Mouse (Mus musculus) midbrain, postnatal 0 days (tissue): ENCODE measurements around the gene Cnih4. TPM values are rescaled to one million over a fixed set of nuclear protein-coding genes. Genes with fewer than 3 reads are reported as not detected.

Experiments used
- ATAC-seq: fragments of 200-750 bp; cut with Nextera tagmentation; 2 replicates; pipeline ENCODE4 v1.8.0; 2017; ENCODE audit warnings: moderate number of reproducible peaks, mild to moderate bottlenecking, moderate TSS enrichment, moderate library complexity; ENCODE audit not compliant: low FRiP score
- DNase-seq: peaks from one replicate; pipeline ENCODE4 v3.0.0-alpha.2; 2015; ENCODE audit warnings: low spot score
- H3K27ac ChIP-seq: fragments of 300-500 bp; sonication (generic); 2 replicates; pipeline ENCODE4 v1.5.1; 2014; ENCODE audit warnings: low read depth, mild to moderate bottlenecking, low read length, mixed read lengths
- H3K27me3 ChIP-seq: fragments of 300-500 bp; sonication (generic); 2 replicates; pipeline ENCODE4 v1.6.1; 2014; ENCODE audit warnings: low read length, control low read depth, mixed read lengths; ENCODE audit not compliant: insufficient read depth
- H3K36me3 ChIP-seq: fragments of 300-500 bp; sonication (generic); 2 replicates; pipeline ENCODE4 v1.6.1; 2014; ENCODE audit warnings: low read length, control low read depth, mixed read lengths; ENCODE audit not compliant: insufficient read depth
- H3K4me1 ChIP-seq: fragments of 300-500 bp; sonication (generic); 2 replicates; pipeline ENCODE4 v1.6.1; 2014; ENCODE audit warnings: mild to moderate bottlenecking, control low read depth, antibody characterized with exemption, low read length, mixed read lengths; ENCODE audit not compliant: insufficient read depth
- H3K4me2 ChIP-seq: fragments of 300-500 bp; sonication (generic); 2 replicates; pipeline ENCODE4 v1.6.1; 2014; ENCODE audit warnings: low read depth, mild to moderate bottlenecking, low read length, mixed read lengths; ENCODE audit not compliant: poor library complexity, severe bottlenecking
- H3K4me3 ChIP-seq: fragments of 300-500 bp; sonication (generic); 2 replicates; pipeline ENCODE4 v1.5.1; 2014; ENCODE audit warnings: low read depth, mild to moderate bottlenecking, low read length, moderate library complexity
- H3K9ac ChIP-seq: fragments of 300-500 bp; sonication (generic); replicated peaks from 2 replicates; pipeline ENCODE4 v1.6.1; 2014; ENCODE audit warnings: mild to moderate bottlenecking, low read length, moderate library complexity, mixed read lengths; ENCODE audit not compliant: poor library complexity, severe bottlenecking
- H3K9me3 ChIP-seq: fragments of 300-500 bp; sonication (generic); 2 replicates; pipeline ENCODE4 v1.6.1; 2016; ENCODE audit warnings: low read length, control low read depth
- CTCF ChIP-seq: IDR thresholded peaks from 2 replicates; pipeline ENCODE4 v1.5.1; 2016; ENCODE audit warnings: antibody characterized with exemption, mild to moderate bottlenecking
- WGBS: fragments of 180-500 bp; shearing (Covaris S2); extraction: QIAGEN DNeasy Blood & Tissue Kit; methylation state at CpG from one replicate; pipeline ENCODE4 v1.1.7; 2014; 5-methylcytosine and 5-hydroxymethylcytosine counted together
- polyA plus RNA-seq: library from polyadenylated mRNA; unstranded; fragments of >200 nt; fragmentation: Nextera tagmentation; extraction: Ambion mirVana; gene quantifications from 2 replicates; pipeline ENCODE4 v1.2.1, GENCODE M21; 2015
- total RNA-seq: library from RNA; depleted of rRNA; stranded (reverse); fragments of >200 nt; gene quantifications from 2 replicates; pipeline ENCODE4 v1.2.3, GENCODE M21; 2014

Cnih4 gene
- total and polyA plus RNA-seq, 2 experiments from 2014 or later = 11.9 to 45.7 TPM

DNA sequence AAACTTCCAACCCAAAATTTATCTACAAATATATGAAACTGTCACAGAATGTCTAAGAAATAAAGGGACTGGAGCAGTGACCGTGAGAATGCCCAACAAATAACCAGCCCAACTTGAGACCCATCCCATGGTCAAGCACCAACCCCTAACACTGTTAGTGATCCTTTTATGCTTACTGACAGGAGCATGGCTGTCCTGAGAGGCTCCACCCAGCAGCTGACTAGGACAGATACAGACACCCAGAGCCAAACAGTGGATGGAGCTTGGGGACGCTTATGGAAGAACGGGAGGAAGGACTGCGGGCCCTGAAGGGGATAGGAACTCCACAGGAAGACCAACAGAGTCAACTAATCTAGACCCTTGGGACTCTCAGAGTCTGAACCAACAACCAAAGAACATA lies 44.4 kb downstream of the Cnih4 start:
- peaks cover 40% of the 10 kb centered on the region for H3K36me3 ChIP-seq
- 97% methylated on average over 4 of the region's 4 CpGs for WGBS

DNA sequence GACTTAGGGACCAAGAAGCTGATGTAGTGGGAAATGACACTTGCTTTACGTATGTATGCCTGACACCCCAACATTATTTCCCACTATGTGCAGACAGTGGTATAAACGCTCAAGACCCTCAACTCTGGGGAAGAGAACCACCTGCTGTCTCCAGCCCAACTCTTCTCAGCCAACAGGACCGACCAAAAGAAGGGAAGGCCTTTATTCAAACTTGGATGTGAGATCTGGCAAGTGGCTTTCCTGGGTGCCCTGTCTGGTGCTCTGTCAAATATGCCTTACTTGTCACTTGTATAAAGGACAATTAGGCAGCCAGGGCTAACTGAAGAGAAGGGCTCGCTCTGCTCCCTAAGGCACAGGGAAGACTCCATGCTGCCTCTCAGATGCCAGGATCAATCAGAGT lies 55.0 kb downstream of the Cnih4 start:
- Histone ChIP-seq H3K9me3 (no peaks in the 10 kb centered on the region), H3K27ac (no peak overlapping the region), H3K4me2 (no peak overlapping the region), H3K36me3 (peaks cover 50% of the 10 kb centered on the region), H3K4me1 (no peaks in the 10 kb centered on the region), H3K9ac (no peak overlapping the region), H3K4me3 (no peak overlapping the region), H3K27me3 (no peaks in the 10 kb centered on the region)
- no peak for TF ChIP-seq CTCF
- ATAC-seq (no peak), DNase-seq (no peak)
- 94% methylated on average over 4 of the region's 4 CpGs for WGBS

More for the DNA sequence above, 44.4 kb downstream of the Cnih4 start:
- no peaks in the 10 kb centered on the region for H3K4me1 ChIP-seq
- ATAC-seq (no peak), DNase-seq (no peak)
- H3K4me3 ChIP-seq = no peak overlapping the region
- no peak overlapping the region for H3K27ac ChIP-seq
- no peak for TF ChIP-seq CTCF
- H3K9me3 ChIP-seq = no peaks in the 10 kb centered on the region
- H3K9ac ChIP-seq = no peak overlapping the region
- H3K27me3 ChIP-seq = no peaks in the 10 kb centered on the region
- H3K4me2 ChIP-seq = no peak overlapping the region

DNA sequence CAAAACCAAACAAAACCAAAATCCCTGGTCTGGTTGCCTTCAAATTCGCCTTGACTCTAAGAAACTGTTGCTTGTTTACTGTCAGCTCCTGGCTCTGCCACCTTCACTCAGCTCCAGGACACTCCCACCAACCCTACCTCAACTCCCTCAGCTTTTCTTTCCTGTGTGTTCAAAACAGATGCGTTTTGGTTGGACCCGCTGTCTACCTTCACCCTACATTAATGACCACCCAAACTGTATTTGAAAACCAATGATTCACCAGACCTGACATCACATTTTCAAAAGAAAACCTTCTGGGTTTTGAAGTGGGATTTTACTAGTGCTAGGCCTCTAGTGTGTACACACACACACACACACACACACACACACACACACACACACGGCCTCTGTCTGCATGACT lies 65.7 kb downstream of the Cnih4 start:
- ATAC-seq = no peak
- peak overlapping the region; percentile 87; the same call in 1 of the 2 replicates for H3K27ac ChIP-seq

DNA sequence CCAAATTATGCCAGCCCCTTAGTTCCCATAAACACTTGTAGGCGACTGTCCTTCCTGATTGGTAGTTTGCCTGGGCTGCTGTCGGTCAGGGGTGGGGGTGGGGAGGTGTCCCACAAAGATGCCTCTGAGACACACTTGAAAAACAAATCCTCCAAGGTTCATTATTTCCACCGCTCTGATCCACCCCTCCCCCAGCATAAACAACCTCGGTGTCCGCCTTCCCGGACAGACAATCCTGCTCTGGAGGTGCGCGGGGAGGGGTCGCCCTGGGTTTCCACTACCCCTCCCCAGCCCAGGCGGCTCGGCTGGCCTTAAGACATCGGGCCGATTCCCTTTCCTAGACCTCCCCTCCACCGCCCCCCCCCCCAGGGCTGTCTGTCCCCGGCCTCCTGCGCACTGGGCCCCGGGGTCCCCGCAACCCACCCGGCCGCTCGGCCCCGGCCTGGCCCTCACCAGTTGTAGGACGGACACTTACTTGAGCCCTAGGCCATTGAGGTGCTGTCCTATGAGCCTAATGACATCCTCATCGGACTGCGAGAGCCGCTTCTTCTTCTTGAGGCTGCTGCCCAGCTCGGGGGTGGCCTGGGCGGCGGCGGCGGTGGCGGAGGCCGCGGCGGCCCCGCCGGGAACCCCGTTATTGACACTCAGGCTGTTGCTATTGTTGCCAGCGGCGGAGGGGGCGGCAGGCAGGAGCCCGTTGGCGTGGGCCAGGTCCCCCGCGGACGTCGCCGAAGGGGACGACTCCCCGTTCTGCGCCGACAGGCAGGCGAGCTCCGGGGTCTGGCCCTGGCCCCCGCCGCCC lies 66.3 kb downstream of the Cnih4 start:
- ATAC-seq = peak; percentile 53
- under 1% methylated on average over 50 of the region's 56 CpGs for WGBS
- no peak for TF ChIP-seq CTCF

More for the DNA sequence above, 65.7 kb downstream of the Cnih4 start:
- Histone ChIP-seq H3K9me3 (no peaks in the 10 kb centered on the region), H3K36me3 (peaks cover 6% of the 10 kb centered on the region), H3K4me2 (peak overlapping the region; percentile 88), H3K9ac (peak overlapping the region; percentile 95), H3K27me3 (no peaks in the 10 kb centered on the region), H3K4me3 (peak overlapping the region; percentile 99), H3K4me1 (peaks cover 5% of the 10 kb centered on the region; the same call in 1 of the 2 replicates)
- TF ChIP-seq CTCF = no peak
- 27% methylated on average over 4 of the region's 4 CpGs for WGBS
- DNase-seq = no peak

DNA sequence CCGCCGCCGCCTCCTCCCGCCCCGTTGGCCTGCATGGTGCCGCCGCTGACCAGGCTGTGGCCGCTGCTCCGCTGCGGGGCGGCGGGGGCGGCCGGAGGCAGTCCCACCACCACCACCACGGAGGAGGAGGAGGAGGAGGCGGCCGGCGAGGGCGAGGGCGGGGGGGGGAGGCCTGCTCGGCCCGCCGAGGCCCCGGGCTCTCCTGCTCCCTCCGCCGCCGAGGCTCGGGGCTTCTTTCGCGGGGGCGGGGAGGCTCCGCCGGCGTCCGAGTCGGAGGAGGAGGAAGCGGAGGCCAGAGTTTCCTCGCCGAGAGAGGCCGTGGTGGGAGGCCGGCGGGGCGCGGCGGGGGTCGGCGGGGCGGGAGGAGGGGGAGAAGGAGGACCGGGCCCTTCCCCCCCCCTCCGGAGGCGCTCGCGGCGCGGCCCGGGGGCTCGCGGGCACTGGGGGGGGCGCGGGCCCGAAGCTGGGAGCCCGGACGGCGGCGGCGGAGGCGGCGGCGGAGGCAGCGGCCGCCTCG lies 67.0 kb downstream of the Cnih4 start:
- peak; percentile 10 for DNase-seq
- H3K4me3 ChIP-seq = peak overlapping the region; percentile 99
- ATAC-seq = peak; percentile 47
- no peak for TF ChIP-seq CTCF
- peak overlapping the region; percentile 95 for H3K9ac ChIP-seq
- 0% methylated on average over 5 of the region's 72 CpGs for WGBS
- peak overlapping the region; percentile 88 for H3K4me2 ChIP-seq
- peaks cover 4% of the 10 kb centered on the region for H3K36me3 ChIP-seq
- H3K4me1 ChIP-seq = peaks cover 5% of the 10 kb centered on the region; the same call in 1 of the 2 replicates
- no peaks in the 10 kb centered on the region for H3K27me3 ChIP-seq
- H3K9me3 ChIP-seq = no peaks in the 10 kb centered on the region
- H3K27ac ChIP-seq = peak overlapping the region; percentile 87

More for the DNA sequence above, 66.3 kb downstream of the Cnih4 start:
- Histone ChIP-seq H3K27me3 (no peaks in the 10 kb centered on the region), H3K4me1 (peaks cover 5% of the 10 kb centered on the region; the same call in 1 of the 2 replicates), H3K9ac (peak overlapping the region; percentile 95), H3K36me3 (peaks cover 4% of the 10 kb centered on the region), H3K9me3 (no peaks in the 10 kb centered on the region), H3K4me3 (peak overlapping the region; percentile 99), H3K27ac (peak overlapping the region; percentile 87), H3K4me2 (peak overlapping the region; percentile 88)
- DNase-seq = peak; percentile 33
